Mouse (Mus musculus) heart, postnatal 0 days (tissue): ENCODE results near the gene Il11ra1.
"Not testable (repeated sequence)": the region's sequence is repeated elsewhere in the genome, so short reads cannot be mapped to it uniquely, and the experiment has no call there.

ENCODE experiments used
- CTCF ChIP-seq: IDR thresholded peaks from 2 replicates; pipeline ENCODE4 v1.5.1; 2016; ENCODE audit warnings: antibody characterized with exemption, control low read depth, low read depth
- EP300 ChIP-seq: IDR thresholded peaks from 2 replicates; pipeline ENCODE4 v1.6.1; 2016; ENCODE audit warnings: antibody characterized with exemption, low read depth

- TF ChIP-seq CTCF, EP300: not testable (repeated sequence)
Observed at GRCm38 (mm10) chr4:41783197-41783596, 83.4 kb downstream of the Il11ra1 start.
